Mouse (Mus musculus) E14TG2a.4 (cell line): ENCODE data around the gene Larp4.
A peak's percentile ranks its signal among the peaks of the same experiment; 100 is the strongest.
"Not testable (repeated sequence)": the region's sequence is repeated elsewhere in the genome, so short reads cannot be mapped to it uniquely, and the experiment has no call there.

Source experiments
- H3K27me3 ChIP-seq: 2 replicates; pipeline ENCODE4 v1.6.1; 2014; ENCODE audit warnings: low read length, control low read depth; ENCODE audit not compliant: insufficient read depth
- H3K36me3 ChIP-seq: 2 replicates; pipeline ENCODE4 v1.6.1; 2014; ENCODE audit warnings: low read length, control low read depth; ENCODE audit not compliant: insufficient read depth
- H3K4me1 ChIP-seq: replicated peaks from 2 replicates; pipeline ENCODE4 v1.6.1; 2014; ENCODE audit warnings: low read depth, low read length, control low read depth
- H3K4me3 ChIP-seq: replicated peaks from 2 replicates; pipeline ENCODE4 v1.5.1; 2014; ENCODE audit warnings: mild to moderate bottlenecking, low read length
- H3K9me3 ChIP-seq: 2 replicates; pipeline ENCODE4 v1.6.1; 2014; ENCODE audit warnings: low read length, control low read depth
- CTCF ChIP-seq: conservative IDR thresholded peaks from 2 replicates; pipeline ENCODE4 v1.5.1; 2014; ENCODE audit warnings: low read length
- NANOG ChIP-seq: IDR thresholded peaks from 2 replicates; pipeline ENCODE4 v1.6.1; 2014; ENCODE audit warnings: borderline replicate concordance, low read length, mixed read lengths
- POU5F1 ChIP-seq: IDR thresholded peaks from 2 replicates; pipeline ENCODE4 v1.6.1; 2014; ENCODE audit warnings: low read length, borderline replicate concordance

Larp4 gene

GRCm38 (mm10) chr15:99966961-99967360 is 2.9 kb upstream of the Larp4 start, which contains the start of gene Fam186a:
Fam186a (minus strand) TSS chr15:99967061.
- H3K9me3 ChIP-seq = no peaks in the 10 kb centered on the region
- no peaks in the 10 kb centered on the region for H3K36me3 ChIP-seq
- no peak within 1 kb of the TSS for H3K4me3 ChIP-seq
- H3K27me3 ChIP-seq = peaks cover 4% of the 10 kb centered on the region; the same call in 1 of the 2 replicates
- peaks cover 8% of the 10 kb centered on the region for H3K4me1 ChIP-seq
- TF ChIP-seq NANOG (no peak), CTCF (no peak), POU5F1 (no peak)

GRCm38 (mm10) chr15:99970606-99971005 is 741 bp downstream of the Larp4 start:
- no peak for TF ChIP-seq CTCF
- TF ChIP-seq NANOG = no peak
- TF ChIP-seq POU5F1 = no peak
- H3K36me3 ChIP-seq = no peaks in the 10 kb centered on the region
- H3K4me3 ChIP-seq = no peak overlapping the region

GRCm38 (mm10) chr15:99972361-99972988 is 2.6 kb downstream of the Larp4 start:
- Histone ChIP-seq H3K4me3 (peak overlapping the region; percentile 97), H3K27me3 (no peaks in the 10 kb centered on the region), H3K4me1 (peaks cover 38% of the 10 kb centered on the region), H3K9me3 (no peaks in the 10 kb centered on the region), H3K36me3 (no peaks in the 10 kb centered on the region)
- TF ChIP-seq POU5F1 = no peak
- no peak for TF ChIP-seq NANOG
- TF ChIP-seq CTCF = no peak

More at GRCm38 (mm10) chr15:99970606-99971005, 741 bp downstream of the Larp4 start:
- Histone ChIP-seq H3K4me1 (peaks cover 23% of the 10 kb centered on the region), H3K9me3 (no peaks in the 10 kb centered on the region), H3K27me3 (peaks cover 1% of the 10 kb centered on the region; the same call in 1 of the 2 replicates)

GRCm38 (mm10) chr15:99972989-99973911 is 3.4 kb downstream of the Larp4 start:
- H3K36me3 ChIP-seq = no peaks in the 10 kb centered on the region
- no peaks in the 10 kb centered on the region for H3K9me3 ChIP-seq
- TF ChIP-seq POU5F1 (no peak), CTCF (no peak), NANOG (no peak)
- H3K4me1 ChIP-seq = peaks cover 38% of the 10 kb centered on the region
- peak overlapping the region; percentile 97 for H3K4me3 ChIP-seq
- H3K27me3 ChIP-seq = no peaks in the 10 kb centered on the region

GRCm38 (mm10) chr15:99974476-99975220 is 4.8 kb downstream of the Larp4 start:
- H3K36me3 ChIP-seq = no peaks in the 10 kb centered on the region
- no peaks in the 10 kb centered on the region for H3K9me3 ChIP-seq
- peaks cover 45% of the 10 kb centered on the region for H3K4me1 ChIP-seq
- H3K4me3 ChIP-seq = peak overlapping the region; percentile 97
- TF ChIP-seq CTCF = no peak
- no peak for TF ChIP-seq POU5F1
- TF ChIP-seq NANOG = no peak
- H3K27me3 ChIP-seq = no peaks in the 10 kb centered on the region

- peaks cover 43% of the 10 kb centered on the region for H3K4me1 ChIP-seq
- not testable (repeated sequence) for H3K27me3 ChIP-seq
Measured at GRCm38 (mm10) chr15:99976121-99976520, 6.3 kb downstream of the Larp4 start.

GRCm38 (mm10) chr15:99979266-99979665 is 9.4 kb downstream of the Larp4 start:
- H3K27me3 ChIP-seq = no peaks in the 10 kb centered on the region
- no peak overlapping the region for H3K4me3 ChIP-seq
- peaks cover 15% of the 10 kb centered on the region for H3K36me3 ChIP-seq
- H3K9me3 ChIP-seq = no peaks in the 10 kb centered on the region
- no peak for TF ChIP-seq POU5F1
- no peak for TF ChIP-seq CTCF
- no peak for TF ChIP-seq NANOG
- H3K4me1 ChIP-seq = peaks cover 47% of the 10 kb centered on the region

More at GRCm38 (mm10) chr15:99976121-99976520, 6.3 kb downstream of the Larp4 start:
- H3K9me3 ChIP-seq, H3K4me3 ChIP-seq, H3K36me3 ChIP-seq: not testable (repeated sequence)

- H3K9me3 ChIP-seq = no peaks in the 10 kb centered on the region
- peaks cover 44% of the 10 kb centered on the region for H3K4me1 ChIP-seq
- no peaks in the 10 kb centered on the region for H3K27me3 ChIP-seq
- H3K4me3 ChIP-seq = no peak overlapping the region
- TF ChIP-seq NANOG (no peak), POU5F1 (no peak), CTCF (no peak)
- H3K36me3 ChIP-seq = peaks cover 20% of the 10 kb centered on the region
Measured at GRCm38 (mm10) chr15:99979715-99980114, 9.8 kb downstream of the Larp4 start.
